Mouse (Mus musculus) skeletal muscle tissue, adult 2 months (tissue): ENCODE measurements around the gene Cltrn.

Experiments
- DNase-seq: peaks from one replicate; pipeline ENCODE4 v3.0.0-alpha.2; 2012; ENCODE audit warnings: low read depth, low spot score

Cltrn gene

GRCm38 (mm10) chrX:164088582-164088981 lies at the start of gene Cltrn:
Gene Cltrn (plus strand): TSS chrX:164088830.
- DNase-seq = no peak

GRCm38 (mm10) chrX:164038882-164039281 lies 49.7 kb upstream of the Cltrn start:
- DNase-seq = no peak

- DNase-seq = no peak
These were observed 46.6 kb upstream of the Cltrn start for GRCm38 (mm10) chrX:164042069-164042468.

- no peak for DNase-seq
These were observed 41.9 kb upstream of the Cltrn start for GRCm38 (mm10) chrX:164046736-164047135.

GRCm38 (mm10) chrX:164055726-164056125 lies 32.9 kb upstream of the Cltrn start:
- DNase-seq = no peak

GRCm38 (mm10) chrX:164058523-164058922 lies 30.1 kb upstream of the Cltrn start:
- DNase-seq = no peak

- DNase-seq = no peak
These were observed 29.6 kb upstream of the Cltrn start for GRCm38 (mm10) chrX:164059070-164059469.

GRCm38 (mm10) chrX:164066185-164066584 lies 22.4 kb upstream of the Cltrn start:
- DNase-seq = peak; percentile 56

- DNase-seq = no peak
These were observed 19.7 kb upstream of the Cltrn start for GRCm38 (mm10) chrX:164068968-164069367.

GRCm38 (mm10) chrX:164076040-164076775 lies 12.4 kb upstream of the Cltrn start, which contains the start of gene Siah1b:
Gene Siah1b (minus strand): TSS chrX:164076493.
- peak; percentile 95 for DNase-seq

GRCm38 (mm10) chrX:164082030-164082429 lies 6.6 kb upstream of the Cltrn start:
- no peak for DNase-seq

GRCm38 (mm10) chrX:164089916-164090315 lies 1.3 kb downstream of the Cltrn start:
- DNase-seq = no peak

- no peak for DNase-seq
These were observed 3.9 kb downstream of the Cltrn start for GRCm38 (mm10) chrX:164092300-164093169.

GRCm38 (mm10) chrX:164093435-164093834 lies 4.8 kb downstream of the Cltrn start:
- no peak for DNase-seq

GRCm38 (mm10) chrX:164095838-164096237 lies 7.2 kb downstream of the Cltrn start:
- no peak for DNase-seq

GRCm38 (mm10) chrX:164101483-164101882 lies 12.9 kb downstream of the Cltrn start:
- DNase-seq = no peak

- no peak for DNase-seq
These were observed 13.6 kb downstream of the Cltrn start for GRCm38 (mm10) chrX:164102198-164102597.

- DNase-seq = no peak
These were observed 14.0 kb downstream of the Cltrn start for GRCm38 (mm10) chrX:164102656-164103055.

- DNase-seq = no peak
These were observed 22.5 kb downstream of the Cltrn start for GRCm38 (mm10) chrX:164111146-164111545.

GRCm38 (mm10) chrX:164113744-164114143 lies 25.1 kb downstream of the Cltrn start:
- DNase-seq = no peak

- DNase-seq = no peak
These were observed 35.3 kb downstream of the Cltrn start for GRCm38 (mm10) chrX:164123942-164124341.

GRCm38 (mm10) chrX:164133531-164133930 lies 44.9 kb downstream of the Cltrn start:
- DNase-seq = no peak
